Mouse (Mus musculus): ENCODE measurements around the gene Trp53tg5.
A peak's percentile ranks its signal among the peaks of the same experiment; 100 is the strongest.

Trp53tg5 gene

GRCm38 (mm10) chr2:164432541-164433191, 40.9 kb downstream of the Trp53tg5 start:
- peak; percentile 44 for DNase-seq (ENCODE audit: low spot score)

- peak; percentile 67 for DNase-seq (ENCODE audit: low spot score)
These were observed 41.7 kb downstream of the Trp53tg5 start for GRCm38 (mm10) chr2:164431676-164432465.

- no peak for DNase-seq (ENCODE audit: low spot score)
These were observed 42.8 kb downstream of the Trp53tg5 start for GRCm38 (mm10) chr2:164430697-164431096.

GRCm38 (mm10) chr2:164429881-164430615, 43.5 kb downstream of the Trp53tg5 start:
- DNase-seq (ENCODE audit: low spot score) = no peak

- no peak for DNase-seq (ENCODE audit: low spot score)
These were observed 45.1 kb downstream of the Trp53tg5 start for GRCm38 (mm10) chr2:164428451-164428850.

- no peak for DNase-seq (ENCODE audit: low spot score)
These were observed 46.6 kb downstream of the Trp53tg5 start for GRCm38 (mm10) chr2:164426952-164427351.

- no peak for DNase-seq (ENCODE audit: low spot score)
These were observed 47.4 kb downstream of the Trp53tg5 start for GRCm38 (mm10) chr2:164426121-164426520.

- no peak for DNase-seq (ENCODE audit: low spot score)
These were observed 48.1 kb downstream of the Trp53tg5 start for GRCm38 (mm10) chr2:164425401-164425800.

- DNase-seq (ENCODE audit: low spot score) = no peak
These were observed 49.1 kb downstream of the Trp53tg5 start for GRCm38 (mm10) chr2:164424406-164424805.

- DNase-seq (ENCODE audit: low spot score) = no peak
These were observed 50.1 kb downstream of the Trp53tg5 start for GRCm38 (mm10) chr2:164423464-164423863.

- DNase-seq (ENCODE audit: low spot score) = no peak
These were observed 50.7 kb downstream of the Trp53tg5 start for GRCm38 (mm10) chr2:164422675-164423393.

GRCm38 (mm10) chr2:164421979-164422378, 51.5 kb downstream of the Trp53tg5 start:
- DNase-seq (ENCODE audit: low spot score) = no peak

- no peak for DNase-seq (ENCODE audit: low spot score)
These were observed 52.2 kb downstream of the Trp53tg5 start for GRCm38 (mm10) chr2:164421306-164421705.
